Mouse (Mus musculus): ENCODE measurements around the gene Rfxank. TPM values are rescaled to one million over a fixed set of nuclear protein-coding genes. Genes with fewer than 3 reads are reported as not detected.
A peak's percentile ranks its signal among the peaks of the same experiment; 100 is the strongest.

Gene Rfxank
- polyA plus RNA-seq, 1 experiment from 2014 or later, result 7.4 TPM

DNA sequence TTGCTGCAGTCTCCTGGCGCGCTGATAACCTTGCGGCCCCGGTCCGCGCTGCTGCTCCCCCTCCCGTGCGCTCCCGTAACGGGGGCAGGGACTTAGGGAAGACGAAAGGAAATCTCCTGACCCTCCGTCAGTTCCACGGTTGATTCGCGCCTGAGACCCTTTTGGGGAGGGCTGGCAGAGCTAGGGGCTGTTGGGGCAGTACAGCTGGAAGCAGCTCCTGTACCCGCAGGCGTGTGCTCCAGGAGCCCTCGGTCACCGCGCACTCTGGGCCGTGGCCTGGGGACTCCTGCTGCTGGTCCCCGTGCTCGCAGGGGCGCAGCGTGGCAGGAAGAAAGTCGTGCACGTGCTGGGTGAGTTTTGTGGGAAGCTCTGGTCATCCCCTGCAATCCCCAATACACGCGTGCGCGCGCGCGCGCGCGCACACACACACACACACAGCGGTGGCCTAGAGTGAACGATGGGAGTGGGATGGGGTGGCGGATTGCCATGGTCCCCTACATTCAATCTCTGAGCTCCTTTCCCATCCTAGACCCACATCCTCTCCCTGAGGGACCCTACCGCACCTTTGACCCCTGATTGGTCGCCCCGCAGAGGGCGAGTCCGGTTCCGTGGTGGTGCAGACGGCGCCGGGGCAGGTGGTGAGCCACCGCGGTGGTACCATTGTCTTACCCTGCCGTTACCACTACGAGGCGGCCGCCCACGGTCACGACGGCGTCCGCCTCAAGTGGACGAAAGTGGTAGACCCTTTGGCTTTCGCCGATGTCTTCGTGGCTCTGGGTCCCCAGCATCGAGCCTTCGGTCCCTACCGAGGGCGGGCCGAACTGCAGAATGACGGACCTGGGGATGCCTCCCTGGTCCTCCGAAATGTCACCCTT is 54.5 kb downstream of the Rfxank start:
- Histone ChIP-seq H3K9ac (ENCODE audit: low read depth, low read length) (no peak overlapping the region), H3K9me3 (replicated peaks; ENCODE audit: control insufficient read depth, low read length) (no peaks in the 10 kb centered on the region), H3K36me3 (ENCODE audit: control insufficient read depth, insufficient read depth) (no peaks in the 10 kb centered on the region), H3K4me2 (ENCODE audit: low read depth, low read length) (peak overlapping the region; percentile 45), H3K4me3 (ENCODE audit: low read depth, low read length) (peak overlapping the region; percentile 32), H3K27me3 (ENCODE audit: control insufficient read depth, insufficient read depth, low read depth, low read length) (peaks cover 71% of the 10 kb centered on the region), H3K27ac (ENCODE audit: low read length) (no peak overlapping the region), H3K4me1 (ENCODE audit: control insufficient read depth, low read depth, low read length) (peaks cover 3% of the 10 kb centered on the region; the same call in 1 of the 2 replicates)
- WGBS (ENCODE audit: insufficient replicate concordance), result 3% methylated on average over 71 of the region's 71 CpGs
- no peak for ATAC-seq (ENCODE audit: low read depth)

DNA sequence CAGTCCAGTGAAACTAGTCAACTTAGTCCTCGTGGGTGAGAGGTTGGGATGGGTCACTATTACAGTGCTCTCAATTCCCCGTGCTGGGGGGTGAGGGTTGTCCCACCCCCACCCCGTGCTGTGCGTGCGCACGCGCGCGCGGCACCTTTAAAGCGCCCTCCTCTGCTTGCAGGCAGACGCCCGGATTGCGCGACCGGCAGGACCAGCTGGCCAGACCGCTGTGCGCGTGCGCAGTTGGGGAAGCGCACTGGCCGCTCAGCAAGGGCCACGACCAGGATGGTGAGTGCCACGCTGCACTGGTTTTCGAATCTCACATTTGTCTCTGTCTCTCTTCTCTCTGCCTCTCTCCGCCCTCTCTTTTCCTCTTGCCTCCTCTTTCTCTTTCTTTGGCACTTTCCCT is 55.7 kb downstream of the Rfxank start, which contains the start of gene Hapln4:
Gene Hapln4 (plus strand): TSS at position 173 of the 400 bp plus-strand sequence.
- peaks cover 3% of the 10 kb centered on the region; the same call in 1 of the 2 replicates for H3K4me1 ChIP-seq (ENCODE audit: control insufficient read depth, low read depth, low read length)
- H3K4me3 ChIP-seq (ENCODE audit: low read depth, low read length), result peak within 1 kb of the TSS; percentile 32
- peaks cover 59% of the 10 kb centered on the region for H3K27me3 ChIP-seq (ENCODE audit: control insufficient read depth, insufficient read depth, low read depth, low read length)
- H3K36me3 ChIP-seq (ENCODE audit: control insufficient read depth, insufficient read depth), result no peaks in the 10 kb centered on the region
- H3K4me2 ChIP-seq (ENCODE audit: low read depth, low read length), result peak within 1 kb of the TSS; percentile 45
- under 1% methylated on average over 26 of the region's 26 CpGs for WGBS (ENCODE audit: insufficient replicate concordance)
- ATAC-seq (ENCODE audit: low read depth), result no peak
- H3K27ac ChIP-seq (ENCODE audit: low read length), result no peak within 1 kb of the TSS
- no peaks in the 10 kb centered on the region for H3K9me3 ChIP-seq (replicated peaks; ENCODE audit: control insufficient read depth, low read length)
- no peak within 1 kb of the TSS for H3K9ac ChIP-seq (ENCODE audit: low read depth, low read length)

DNA sequence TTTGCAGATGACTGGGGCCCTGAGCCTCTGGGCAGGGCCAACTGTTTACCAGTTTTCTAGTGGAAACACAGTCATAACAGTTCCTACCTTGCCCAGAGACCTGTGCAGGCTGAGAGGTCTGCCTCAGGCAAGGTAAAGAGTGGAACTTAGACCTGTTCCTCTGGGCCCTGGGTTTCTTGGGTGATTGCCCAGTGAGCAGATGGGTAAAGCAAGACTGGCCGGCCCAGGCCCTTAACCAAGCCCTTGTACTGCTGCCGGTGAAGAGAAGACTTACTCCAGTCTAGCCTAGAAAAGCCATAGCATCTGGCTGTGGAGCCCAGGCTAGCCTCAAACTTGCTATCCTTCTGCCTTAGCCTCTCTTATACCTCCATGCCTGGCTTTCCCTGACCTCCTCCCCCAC is 57.0 kb downstream of the Rfxank start:
- peaks cover 46% of the 10 kb centered on the region for H3K27me3 ChIP-seq (ENCODE audit: control insufficient read depth, insufficient read depth, low read depth, low read length)
- no peak overlapping the region for H3K4me3 ChIP-seq (ENCODE audit: low read depth, low read length)
- peaks cover 3% of the 10 kb centered on the region; the same call in 1 of the 2 replicates for H3K4me1 ChIP-seq (ENCODE audit: control insufficient read depth, low read depth, low read length)
- ATAC-seq (ENCODE audit: low read depth), result no peak
- H3K4me2 ChIP-seq (ENCODE audit: low read depth, low read length), result no peak overlapping the region
- no peak overlapping the region for H3K9ac ChIP-seq (ENCODE audit: low read depth, low read length)
- no peak overlapping the region for H3K27ac ChIP-seq (ENCODE audit: low read length)
- WGBS (ENCODE audit: insufficient replicate concordance), result 87% methylated on average over 2 of the region's 2 CpGs
- no peaks in the 10 kb centered on the region for H3K9me3 ChIP-seq (replicated peaks; ENCODE audit: control insufficient read depth, low read length)
- no peaks in the 10 kb centered on the region for H3K36me3 ChIP-seq (ENCODE audit: control insufficient read depth, insufficient read depth)

Small RNA genes lying within 50 kb of the gene (microRNA-seq; reads per million reads assigned to microRNA genes)
- not detected for gene Mir7066

Other genes with a start within 250 kb of the Rfxank start
- 1.1 and 1.6 TPM in 2 replicates for gene Tssk6, start 237.0 kb downstream of the Rfxank start, polyA plus RNA-seq (2015; fragmentation: Nextera tagmentation; extraction: Ambion mirVana)
- 103 and 104 TPM in 2 replicates for gene Ndufa13, start 236.6 kb downstream of the Rfxank start, polyA plus RNA-seq (2015; fragmentation: Nextera tagmentation; extraction: Ambion mirVana)
- 0.63 and 0.77 TPM in 2 replicates for gene Yjefn3, start 236.4 kb downstream of the Rfxank start, polyA plus RNA-seq (2015; fragmentation: Nextera tagmentation; extraction: Ambion mirVana)
- 17.2 and 18.9 TPM in 2 replicates for gene Gatad2a, start 142.8 kb downstream of the Rfxank start, polyA plus RNA-seq (2015; fragmentation: Nextera tagmentation; extraction: Ambion mirVana)
- gene Mau2, start 96.4 kb downstream of the Rfxank start, polyA plus RNA-seq (2015; fragmentation: Nextera tagmentation; extraction: Ambion mirVana), result 21.7 and 22.6 TPM in 2 replicates
- gene Sugp1, start 96.3 kb downstream of the Rfxank start, polyA plus RNA-seq (2015; fragmentation: Nextera tagmentation; extraction: Ambion mirVana), result 14.7 and 14.9 TPM in 2 replicates
- 1.8 and 3.0 TPM in 2 replicates for gene Tm6sf2, start 66.2 kb downstream of the Rfxank start, polyA plus RNA-seq (2015; fragmentation: Nextera tagmentation; extraction: Ambion mirVana)
- gene Hapln4, start 55.7 kb downstream of the Rfxank start, polyA plus RNA-seq (2015; fragmentation: Nextera tagmentation; extraction: Ambion mirVana), result 0.04 TPM in 1 of 2 replicates, not detected in the other
- gene Ncan, start 18.3 kb downstream of the Rfxank start, polyA plus RNA-seq (2015; fragmentation: Nextera tagmentation; extraction: Ambion mirVana), result 0.04 TPM in 1 of 2 replicates, not detected in the other
- gene Nr2c2ap, start 7.8 kb downstream of the Rfxank start, polyA plus RNA-seq (2015; fragmentation: Nextera tagmentation; extraction: Ambion mirVana), result 12.6 and 13.2 TPM in 2 replicates
- 21.4 and 23.4 TPM in 2 replicates for gene Borcs8, start 345 bp upstream of the Rfxank start, polyA plus RNA-seq (2015; fragmentation: Nextera tagmentation; extraction: Ambion mirVana)
- not detected in 2 replicates for gene Mef2b, start 557 bp upstream of the Rfxank start, polyA plus RNA-seq (2015; fragmentation: Nextera tagmentation; extraction: Ambion mirVana)
- gene Tmem161a, start 33.2 kb upstream of the Rfxank start, polyA plus RNA-seq (2015; fragmentation: Nextera tagmentation; extraction: Ambion mirVana), result 26.8 and 28.4 TPM in 2 replicates
- 8.4 and 12.0 TPM in 2 replicates for gene Slc25a42, start 73.2 kb upstream of the Rfxank start, polyA plus RNA-seq (2015; fragmentation: Nextera tagmentation; extraction: Ambion mirVana)
- gene Sugp2, start 95.1 kb upstream of the Rfxank start, polyA plus RNA-seq (2015; fragmentation: Nextera tagmentation; extraction: Ambion mirVana), result 10.8 and 11.9 TPM in 2 replicates
- 12.1 and 12.7 TPM in 2 replicates for gene Armc6, start 95.3 kb upstream of the Rfxank start, polyA plus RNA-seq (2015; fragmentation: Nextera tagmentation; extraction: Ambion mirVana)
- gene Homer3, start 143.7 kb upstream of the Rfxank start, polyA plus RNA-seq (2015; fragmentation: Nextera tagmentation; extraction: Ambion mirVana), result 3.7 and 4.7 TPM in 2 replicates
- gene Ddx49, start 163.3 kb upstream of the Rfxank start, polyA plus RNA-seq (2015; fragmentation: Nextera tagmentation; extraction: Ambion mirVana), result 19.8 and 21.1 TPM in 2 replicates
- 195 and 209 TPM in 2 replicates for gene Cope, start 163.4 kb upstream of the Rfxank start, polyA plus RNA-seq (2015; fragmentation: Nextera tagmentation; extraction: Ambion mirVana)
- gene Cers1, start 176.6 kb upstream of the Rfxank start, polyA plus RNA-seq (2015; fragmentation: Nextera tagmentation; extraction: Ambion mirVana), result 0.05 and 0.24 TPM in 2 replicates
- gene Gdf1, start 190.7 kb upstream of the Rfxank start, polyA plus RNA-seq (2015; fragmentation: Nextera tagmentation; extraction: Ambion mirVana), result 0.18 and 0.34 TPM in 2 replicates
- 5.5 and 5.6 TPM in 2 replicates for gene Upf1, start 214.1 kb upstream of the Rfxank start, polyA plus RNA-seq (2015; fragmentation: Nextera tagmentation; extraction: Ambion mirVana)
- gene Comp, start 234.4 kb upstream of the Rfxank start, polyA plus RNA-seq (2015; fragmentation: Nextera tagmentation; extraction: Ambion mirVana), result 1.3 and 1.6 TPM in 2 replicates